8 mouse cellular contexts compared by ENCODE assay signal in the genomic region with DNA sequence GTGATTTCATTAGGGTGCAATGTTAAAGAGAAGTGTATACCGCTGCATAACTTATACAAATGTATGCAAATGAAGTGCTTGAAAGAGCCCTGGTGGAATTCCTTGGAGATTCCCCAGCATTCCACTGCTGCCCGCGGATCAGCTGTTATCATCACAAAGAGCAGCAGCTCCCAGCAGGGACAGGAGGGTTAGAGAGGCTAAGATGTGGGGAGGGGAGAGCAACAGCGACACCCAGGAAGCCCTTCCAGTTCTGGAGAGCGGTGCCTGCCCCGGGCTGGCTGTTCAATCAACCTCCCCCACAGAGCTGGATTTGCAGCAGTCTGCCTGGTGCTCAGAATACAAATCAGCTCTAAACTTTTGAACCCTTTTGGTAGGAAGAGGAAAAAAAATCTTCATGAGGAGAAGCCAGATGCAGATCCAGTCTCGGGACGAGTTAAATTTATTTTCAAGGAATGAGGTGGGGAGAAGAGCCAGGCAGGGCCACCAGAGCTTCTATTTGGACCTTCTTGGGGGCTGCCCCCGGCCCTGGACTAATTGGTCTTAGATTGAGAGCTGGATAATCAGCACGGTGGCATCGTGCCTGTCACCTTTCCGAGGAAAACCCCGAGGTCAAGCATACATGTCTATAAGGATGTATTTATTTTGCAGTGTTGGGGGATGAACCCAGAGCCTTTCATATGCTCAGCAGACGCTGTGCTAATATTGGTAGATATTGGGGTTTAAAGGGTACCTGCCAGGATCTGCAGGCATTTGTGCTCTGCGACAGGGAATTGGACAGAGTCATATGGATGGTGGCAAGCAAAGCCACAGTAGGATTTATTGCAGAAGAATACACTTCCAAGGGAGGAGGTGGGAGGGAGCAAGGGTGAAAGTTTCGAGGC.
DNase-seq lines count a peak whose midpoint lies in the region; ATAC-seq and TF ChIP-seq lines count a peak whose summit lies in the region.

No protein-coding gene starts in this region.

- H3K27me3 ChIP-seq in heart, embryonic 11.5 days (ENCODE audit: control insufficient read depth, insufficient read depth, low read length), result no peaks in the 10 kb centered on the region; the same call in 1 of the 2 replicates
- no peaks in the 10 kb centered on the region for H3K27me3 ChIP-seq in heart, adult 2 months (ENCODE audit: control insufficient read depth, insufficient read depth, low read length)
- H3K27me3 ChIP-seq in midbrain, embryonic 15.5 days (replicated peaks), result no peaks in the 10 kb centered on the region
- no peaks in the 10 kb centered on the region for H3K27me3 ChIP-seq in thymus, adult 2 months (ENCODE audit: control insufficient read depth, insufficient read depth, low read length)

- H3K9ac ChIP-seq in heart, embryonic 11.5 days (ENCODE audit: low read depth, low read length), result no peak overlapping the region
- no peak overlapping the region for H3K9ac ChIP-seq in heart, adult 2 months (ENCODE audit: low read depth, low read length)
- peak overlapping the region; percentile 20; the same call in 1 of the 2 replicates for H3K9ac ChIP-seq in midbrain, embryonic 15.5 days

- 10% methylated on average over 16 of the region's 16 CpGs for WGBS in heart, embryonic 11.5 days (ENCODE audit: insufficient replicate concordance)
- WGBS in heart, adult 2 months, result 13% methylated on average over 16 of the region's 16 CpGs
- WGBS in midbrain, embryonic 15.5 days, result 4% methylated on average over 16 of the region's 16 CpGs
- WGBS in thymus, adult 2 months, result 25% methylated on average over 16 of the region's 16 CpGs

- no peak for TF ChIP-seq EP300 in heart, adult 2 months (IDR thresholded peaks at IDR 0.05; ENCODE audit: insufficient read depth, low read depth, low read length)

- no peaks in the 10 kb centered on the region for H3K36me3 ChIP-seq in heart, embryonic 11.5 days (ENCODE audit: control insufficient read depth, insufficient read depth, low read length)
- no peaks in the 10 kb centered on the region for H3K36me3 ChIP-seq in heart, adult 2 months (ENCODE audit: control insufficient read depth, insufficient read depth, low read length)
- H3K36me3 ChIP-seq in midbrain, embryonic 15.5 days (replicated peaks), result no peaks in the 10 kb centered on the region
- no peaks in the 10 kb centered on the region for H3K36me3 ChIP-seq in thymus, adult 2 months (ENCODE audit: control insufficient read depth, insufficient read depth, low read length)

- peaks cover 10% of the 10 kb centered on the region; the same call in 1 of the 2 replicates for H3K4me1 ChIP-seq in heart, embryonic 11.5 days (ENCODE audit: control insufficient read depth, insufficient read depth, low read length)
- H3K4me1 ChIP-seq in heart, adult 2 months (ENCODE audit: control insufficient read depth, insufficient read depth, low read length), result no peaks in the 10 kb centered on the region
- H3K4me1 ChIP-seq in midbrain, embryonic 15.5 days, result peaks cover 32% of the 10 kb centered on the region
- no peaks in the 10 kb centered on the region for H3K4me1 ChIP-seq in thymus, adult 2 months (replicated peaks; ENCODE audit: control insufficient read depth, insufficient read depth, low read length)

- peak overlapping the region; percentile 32 for H3K4me2 ChIP-seq in heart, embryonic 11.5 days
- peak overlapping the region; percentile 39 for H3K4me2 ChIP-seq in midbrain, embryonic 15.5 days

- no peak for DNase-seq in heart, adult 2 months
- DNase-seq in adrenal gland, postnatal 25 days, result peak; percentile 22
- peak; percentile 34 to 36 for DNase-seq in frontal cortex, postnatal 25 days (ENCODE audit: low spot score in 2 of 2)
- DNase-seq in layer of hippocampus, adult 18-20 months (ENCODE audit: low spot score in 2 of 2), result peak; percentile 40 to 56
- DNase-seq in yolk sac, embryonic 10.5 days (ENCODE audit: low spot score), result peak; percentile 69
- no peak for DNase-seq in thymus, adult 2 months

- no peak overlapping the region for H3K4me3 ChIP-seq in heart, embryonic 11.5 days (ENCODE audit: low read depth, low read length)
- H3K4me3 ChIP-seq in heart, adult 2 months, result no peak overlapping the region
- H3K4me3 ChIP-seq in midbrain, embryonic 15.5 days, result no peak overlapping the region
- H3K4me3 ChIP-seq in thymus, adult 2 months (ENCODE audit: control insufficient read depth, insufficient read depth, low read length), result no peak overlapping the region

- TF ChIP-seq POLR2A in heart, adult 2 months (IDR thresholded peaks at IDR 0.05; ENCODE audit: insufficient read depth, low read depth, low read length), result no peak
- no peak for TF ChIP-seq POLR2A in thymus, adult 2 months (IDR thresholded peaks at IDR 0.05; ENCODE audit: control insufficient read depth, extremely low read depth, insufficient read depth, low read length, poor library complexity)

- no peaks in the 10 kb centered on the region for H3K9me3 ChIP-seq in heart, embryonic 11.5 days (replicated peaks; ENCODE audit: control insufficient read depth, low read length)
- no peaks in the 10 kb centered on the region for H3K9me3 ChIP-seq in midbrain, embryonic 15.5 days

- no peak for TF ChIP-seq CTCF in heart, adult 2 months (IDR thresholded peaks at IDR 0.05)
- no peak for TF ChIP-seq CTCF in thymus, adult 2 months (IDR thresholded peaks at IDR 0.05; ENCODE audit: borderline replicate concordance, control insufficient read depth, extremely low read depth, insufficient read depth, low read length, poor library complexity)

- intact Hi-C loops in heart, adult 2 months (cut with DNase I), result no loop called here

- H3K79me2 ChIP-seq in heart, adult 2 months (replicated peaks; ENCODE audit: control insufficient read depth, insufficient read depth, low read length), result no peaks in the 10 kb centered on the region

- H3K27ac ChIP-seq in heart, embryonic 11.5 days (ENCODE audit: low read depth, low read length), result no peak overlapping the region
- no peak overlapping the region for H3K27ac ChIP-seq in heart, adult 2 months
- peak overlapping the region; percentile 89 for H3K27ac ChIP-seq in midbrain, embryonic 15.5 days
- H3K27ac ChIP-seq in thymus, adult 2 months (ENCODE audit: control insufficient read depth, insufficient read depth, low read length), result no peak overlapping the region

- no peak for ATAC-seq in heart, embryonic 11.5 days (replicated peaks; ENCODE audit: insufficient number of reproducible peaks, low FRiP score, low TSS enrichment)
- peak; percentile 94 for ATAC-seq in midbrain, embryonic 15.5 days (replicated peaks)

Comparison
In these comparisons a context has a peak if more than half of its experiments do, and no peak if none do; other contexts are left out.
1. DNase-seq: peak in adrenal gland, postnatal 25 days (single experiment), frontal cortex, postnatal 25 days (2 of 2), layer of hippocampus, adult 18-20 months (2 of 2) and yolk sac, embryonic 10.5 days (single experiment); none in heart, adult 2 months (0 of 2) and thymus, adult 2 months (single experiment).